Mouse (Mus musculus): Measurements from ENCODE around the gene Dgcr6.

DNA sequence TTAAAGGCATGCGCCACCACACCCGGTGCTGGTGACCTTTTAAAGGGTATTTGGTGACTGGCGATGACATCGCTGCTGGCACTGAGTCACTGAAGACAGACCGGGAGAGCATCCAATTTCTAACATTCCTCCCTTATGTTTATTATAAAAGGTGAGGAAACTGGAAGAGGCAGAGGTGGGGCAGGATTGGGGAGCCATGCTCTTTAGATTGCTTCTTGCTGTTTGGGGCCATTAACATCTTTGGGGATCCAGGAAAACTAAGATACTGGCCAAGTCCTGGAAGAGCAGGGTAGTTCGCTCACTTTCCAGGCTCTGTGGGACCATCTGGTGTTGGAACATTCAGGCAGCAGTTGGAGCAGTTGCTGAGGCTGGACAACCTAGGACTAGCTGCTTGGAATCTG is 5.7 kb downstream of the Dgcr6 start:
- no peak for TF ChIP-seq CTCF (IDR thresholded peaks at IDR 0.05; ENCODE audit: borderline replicate concordance, insufficient read depth, low read depth, low read length)
- no peak for TF ChIP-seq POLR2A (IDR thresholded peaks at IDR 0.05; ENCODE audit: borderline replicate concordance, insufficient read depth, low read length)
